Mouse (Mus musculus): ENCODE results near the gene Atp6v1g2.

Atp6v1g2 gene

GRCm38 (mm10) chr17:35233114-35233980, at the start of gene Atp6v1g2:
Gene Atp6v1g2 (plus strand): TSS chr17:35233660.
- no peak for DNase-seq

- peak; percentile 80 for DNase-seq
These were observed 47.5 kb upstream of the Atp6v1g2 start for GRCm38 (mm10) chr17:35185639-35186611.

GRCm38 (mm10) chr17:35186681-35187080, 46.8 kb upstream of the Atp6v1g2 start:
- DNase-seq, result peak; percentile 59

- no peak for DNase-seq
These were observed 46.1 kb upstream of the Atp6v1g2 start for GRCm38 (mm10) chr17:35187345-35187744.

- no peak for DNase-seq
These were observed 45.4 kb upstream of the Atp6v1g2 start, which contains the start of gene Lst1 for GRCm38 (mm10) chr17:35187959-35188610. Gene Lst1 (minus strand): TSS chr17:35188439.

- no peak for DNase-seq
These were observed 44.3 kb upstream of the Atp6v1g2 start for GRCm38 (mm10) chr17:35189186-35189585.

GRCm38 (mm10) chr17:35190096-35190495, 43.4 kb upstream of the Atp6v1g2 start:
- DNase-seq, result no peak

GRCm38 (mm10) chr17:35191723-35192122, 41.7 kb upstream of the Atp6v1g2 start:
- no peak for DNase-seq

GRCm38 (mm10) chr17:35192924-35193323, 40.5 kb upstream of the Atp6v1g2 start:
- no peak for DNase-seq

GRCm38 (mm10) chr17:35193881-35194843, 39.3 kb upstream of the Atp6v1g2 start, which contains the start of gene Ltb:
Gene Ltb (plus strand): TSS chr17:35194439.
- DNase-seq, result no peak

GRCm38 (mm10) chr17:35194844-35195630, 38.4 kb upstream of the Atp6v1g2 start:
- DNase-seq, result no peak

GRCm38 (mm10) chr17:35195631-35196320, 37.7 kb upstream of the Atp6v1g2 start:
- DNase-seq, result peak; percentile 86

GRCm38 (mm10) chr17:35196321-35196641, 37.2 kb upstream of the Atp6v1g2 start:
- no peak for DNase-seq

GRCm38 (mm10) chr17:35197126-35197525, 36.3 kb upstream of the Atp6v1g2 start:
- DNase-seq, result no peak

GRCm38 (mm10) chr17:35198029-35198428, 35.4 kb upstream of the Atp6v1g2 start:
- DNase-seq, result no peak

GRCm38 (mm10) chr17:35198946-35199345, 34.5 kb upstream of the Atp6v1g2 start:
- DNase-seq, result no peak

GRCm38 (mm10) chr17:35200398-35200797, 33.1 kb upstream of the Atp6v1g2 start:
- DNase-seq, result no peak

- no peak for DNase-seq
These were observed 32.3 kb upstream of the Atp6v1g2 start for GRCm38 (mm10) chr17:35201128-35201527.

- no peak for DNase-seq
These were observed 31.7 kb upstream of the Atp6v1g2 start, which contains the start of gene Tnf for GRCm38 (mm10) chr17:35201787-35202186. Gene Tnf (minus strand): TSS chr17:35202007.

GRCm38 (mm10) chr17:35202442-35202841, 31.0 kb upstream of the Atp6v1g2 start:
- DNase-seq, result no peak

Data from embryo, embryonic 11 days (tissue).